Mouse (Mus musculus) left cerebral cortex, adult 11 months (tissue): Measurements from ENCODE around the gene Gcg.

Experiments
- DNase-seq: peaks from one replicate; pipeline ENCODE4 v3.0.0; 2022; ENCODE audit warnings: low spot score

Gene Gcg

GRCm38 (mm10) chr2:62460231-62460710 lies 23.2 kb downstream of the Gcg start:
- no peak for DNase-seq

- DNase-seq: no peak
These were observed 23.9 kb downstream of the Gcg start for GRCm38 (mm10) chr2:62459241-62460174.

GRCm38 (mm10) chr2:62458070-62458469 lies 25.4 kb downstream of the Gcg start:
- DNase-seq: no peak

- DNase-seq: no peak
These were observed 28.5 kb downstream of the Gcg start for GRCm38 (mm10) chr2:62454991-62455390.

GRCm38 (mm10) chr2:62454033-62454432 lies 29.4 kb downstream of the Gcg start:
- DNase-seq: no peak

GRCm38 (mm10) chr2:62450364-62450763 lies 33.1 kb downstream of the Gcg start:
- DNase-seq: no peak

GRCm38 (mm10) chr2:62449692-62450346 lies 33.6 kb downstream of the Gcg start:
- no peak for DNase-seq

- DNase-seq: no peak
These were observed 42.5 kb downstream of the Gcg start for GRCm38 (mm10) chr2:62440802-62441544.

- DNase-seq: no peak
These were observed 43.4 kb downstream of the Gcg start for GRCm38 (mm10) chr2:62440083-62440482.

- no peak for DNase-seq
These were observed 52.1 kb downstream of the Gcg start for GRCm38 (mm10) chr2:62431245-62431795.

GRCm38 (mm10) chr2:62425941-62426340 lies 57.5 kb downstream of the Gcg start:
- DNase-seq: no peak
